Mouse (Mus musculus): ENCODE data around the gene Cdc34. TPM values are rescaled to one million over a fixed set of nuclear protein-coding genes. Genes with fewer than 3 reads are reported as not detected.

Cdc34 gene
- total RNA-seq, 4 experiments from 2014 or later = 50.9 to 77.7 (median 69.2) TPM

- DNase-seq = no peak
These were observed 10.5 kb upstream of the Cdc34 start for GRCm38 (mm10) chr10:79671396-79672087.

- DNase-seq = no peak
These were observed 9.9 kb upstream of the Cdc34 start for GRCm38 (mm10) chr10:79672088-79672455.

GRCm38 (mm10) chr10:79673054-79673453 is 8.9 kb upstream of the Cdc34 start:
- DNase-seq = no peak

- no peak for DNase-seq
These were observed 6.5 kb upstream of the Cdc34 start for GRCm38 (mm10) chr10:79675346-79676035.

GRCm38 (mm10) chr10:79680606-79681495 is 1.1 kb upstream of the Cdc34 start:
- peak; percentile 64 for DNase-seq

GRCm38 (mm10) chr10:79682551-79682915 is 538 bp downstream of the Cdc34 start:
- peak; percentile 63 for DNase-seq

- no peak for DNase-seq
These were observed 1.1 kb downstream of the Cdc34 start for GRCm38 (mm10) chr10:79682916-79683582.

- no peak for DNase-seq
These were observed 2.0 kb downstream of the Cdc34 start for GRCm38 (mm10) chr10:79683726-79684640.

GRCm38 (mm10) chr10:79684770-79685600 is 3.0 kb downstream of the Cdc34 start:
- DNase-seq = no peak

GRCm38 (mm10) chr10:79686219-79686618 is 4.2 kb downstream of the Cdc34 start:
- DNase-seq = no peak

GRCm38 (mm10) chr10:79686691-79687090 is 4.7 kb downstream of the Cdc34 start:
- no peak for DNase-seq

- no peak for DNase-seq
These were observed 5.5 kb downstream of the Cdc34 start for GRCm38 (mm10) chr10:79687513-79687912.

- DNase-seq = no peak
These were observed 6.7 kb downstream of the Cdc34 start, which contains the start of gene Gzmm for GRCm38 (mm10) chr10:79688720-79689119. Gene Gzmm, plus strand, starts transcription at chr10:79689020.

- no peak for DNase-seq
These were observed 7.2 kb downstream of the Cdc34 start for GRCm38 (mm10) chr10:79689178-79689577.

GRCm38 (mm10) chr10:79691986-79692548 is 10.1 kb downstream of the Cdc34 start:
- DNase-seq = no peak

- DNase-seq = no peak
These were observed 11.8 kb downstream of the Cdc34 start for GRCm38 (mm10) chr10:79693580-79694378.

GRCm38 (mm10) chr10:79694379-79694655 is 12.3 kb downstream of the Cdc34 start:
- no peak for DNase-seq

- no peak for DNase-seq
These were observed 13.5 kb downstream of the Cdc34 start for GRCm38 (mm10) chr10:79695231-79696128.
